Mouse (Mus musculus) embryonic fibroblast, embryonic 13.5 days (primary cell): ENCODE measurements around the gene BC049352. TPM values are rescaled to one million over a fixed set of nuclear protein-coding genes. Genes with fewer than 3 reads are reported as not detected.

Experiments used
- H3K27ac ChIP-seq: 2 replicates; pipeline ENCODE4 v1.5.1; 2012; ENCODE audit warnings: low read length, control low read depth, inconsistent platforms; ENCODE audit not compliant: insufficient read depth
- H3K4me1 ChIP-seq: 2 replicates; pipeline ENCODE4 v1.6.1; 2011; ENCODE audit warnings: low read length; ENCODE audit not compliant: control insufficient read depth, insufficient read depth
- H3K4me3 ChIP-seq: 2 replicates; pipeline ENCODE4 v1.5.1; 2011; ENCODE audit warnings: mild to moderate bottlenecking, control low read depth, low read length; ENCODE audit not compliant: insufficient read depth
- CTCF ChIP-seq: IDR thresholded peaks from 2 replicates; pipeline ENCODE4 v1.5.1; 2011; ENCODE audit warnings: mild to moderate bottlenecking, control low read depth, low read length, moderate library complexity, borderline replicate concordance; ENCODE audit not compliant: insufficient read depth
- POLR2A ChIP-seq: IDR thresholded peaks from 2 replicates; pipeline ENCODE4 v1.6.1; 2011; ENCODE audit warnings: low read depth, mild to moderate bottlenecking, control low read depth, low read length, moderate library complexity
- polyA plus RNA-seq: library from polyadenylated mRNA; stranded (reverse); fragments of >200 nt; gene quantifications from 2 replicates; pipeline ENCODE4 v1.2.4, GENCODE M21; 2011; ENCODE audit warnings: low read depth; ENCODE audit not compliant: missing spikeins, insufficient read length

BC049352 gene
- polyA plus RNA-seq, 1 experiment, result not detected

DNA sequence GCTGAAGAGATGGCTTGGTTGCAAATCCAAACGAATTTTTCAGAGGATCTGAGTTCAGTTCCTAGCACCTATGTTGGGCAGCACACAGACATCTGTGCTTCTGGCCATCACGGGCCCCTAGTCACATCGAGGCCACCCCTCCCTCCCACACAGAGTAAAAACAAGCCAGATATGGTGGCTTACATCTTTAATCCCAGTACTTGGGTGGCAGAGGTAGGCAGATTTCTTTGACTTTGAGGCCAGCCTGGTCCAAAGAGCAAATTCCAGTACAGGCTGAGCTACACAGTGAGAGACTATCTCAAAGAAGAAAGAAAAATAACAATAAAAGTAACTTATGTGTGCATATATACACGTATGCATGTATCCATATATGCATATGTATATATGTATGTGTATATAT, 24.3 kb downstream of the BC049352 start:
- no peaks in the 10 kb centered on the region for H3K4me1 ChIP-seq
- no peak overlapping the region for H3K27ac ChIP-seq
- TF ChIP-seq CTCF (no peak), POLR2A (no peak)
- no peak overlapping the region for H3K4me3 ChIP-seq

DNA sequence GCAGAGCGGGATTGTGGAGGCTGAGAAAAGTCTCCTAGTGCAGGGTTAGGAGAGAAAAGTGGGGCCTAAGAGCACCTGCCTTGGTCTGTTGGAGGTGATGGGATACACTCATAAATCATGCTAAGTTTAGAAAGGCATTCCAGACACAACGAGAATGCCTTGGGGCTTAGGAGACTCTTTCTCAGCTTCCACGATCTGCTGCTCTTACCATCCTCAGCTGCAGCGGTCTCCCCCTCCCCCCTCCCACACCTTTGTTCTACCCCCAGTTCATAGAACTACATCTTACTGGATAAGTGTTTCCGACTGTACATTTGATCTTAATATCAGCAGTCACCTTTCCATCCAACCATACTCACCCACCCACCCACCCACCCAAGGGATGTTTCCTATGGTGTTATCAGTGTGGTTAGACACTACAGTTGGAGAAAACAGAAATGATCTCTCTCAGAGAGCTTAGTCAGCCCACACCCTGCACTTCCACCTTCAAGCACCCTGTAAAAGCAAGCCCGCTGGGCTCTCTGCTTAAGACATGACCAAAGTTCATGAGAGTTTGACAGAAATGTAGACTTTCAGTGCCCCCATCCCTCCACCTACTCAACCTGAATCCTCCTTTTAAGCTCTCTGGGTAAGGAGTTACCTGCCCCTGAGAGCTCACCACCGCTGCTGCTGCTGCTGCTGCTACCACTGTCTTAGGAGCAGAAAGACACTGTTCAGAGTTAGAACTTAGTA, 25.4 kb downstream of the BC049352 start:
- no peak overlapping the region for H3K27ac ChIP-seq
- no peak overlapping the region for H3K4me3 ChIP-seq
- TF ChIP-seq CTCF, result no peak
- no peak for TF ChIP-seq POLR2A
- no peaks in the 10 kb centered on the region for H3K4me1 ChIP-seq

- no peak for TF ChIP-seq CTCF
- no peak for TF ChIP-seq POLR2A
- H3K27ac ChIP-seq, result no peak overlapping the region
- H3K4me3 ChIP-seq, result no peak overlapping the region
- H3K4me1 ChIP-seq, result no peaks in the 10 kb centered on the region
Measured at GRCm38 (mm10) chr9:45212001-45212400, 30.2 kb downstream of the BC049352 start.

- TF ChIP-seq POLR2A, result no peak
- no peak for TF ChIP-seq CTCF
Measured at GRCm38 (mm10) chr9:45215526-45216179, 33.8 kb downstream of the BC049352 start.

DNA sequence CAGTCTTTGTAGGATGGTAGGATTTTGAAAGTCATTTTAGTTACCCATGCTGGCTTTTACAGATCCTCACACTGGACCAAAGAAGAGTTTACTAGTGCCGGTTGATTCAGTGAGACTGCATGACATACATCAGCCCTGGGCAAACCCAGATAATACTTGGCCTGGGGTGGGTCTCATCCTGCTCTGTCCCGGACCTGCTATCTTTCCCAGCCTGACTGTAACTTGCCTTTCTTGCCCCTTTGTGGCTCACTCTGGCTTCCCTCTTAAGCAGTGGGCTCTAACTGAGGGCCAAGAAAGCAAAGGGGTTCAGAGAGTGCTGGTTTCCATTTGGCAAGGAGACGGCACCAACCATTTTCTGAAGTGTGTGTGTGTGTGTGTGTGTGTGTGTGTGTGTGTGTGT, 37.8 kb downstream of the BC049352 start:
- TF ChIP-seq CTCF (no peak), POLR2A (no peak)
- Histone ChIP-seq H3K27ac (no peak overlapping the region), H3K4me1 (no peaks in the 10 kb centered on the region), H3K4me3 (no peak overlapping the region)

More at GRCm38 (mm10) chr9:45215526-45216179, 33.8 kb downstream of the BC049352 start:
- Histone ChIP-seq H3K4me1 (no peaks in the 10 kb centered on the region), H3K4me3 (no peak overlapping the region), H3K27ac (no peak overlapping the region)

DNA sequence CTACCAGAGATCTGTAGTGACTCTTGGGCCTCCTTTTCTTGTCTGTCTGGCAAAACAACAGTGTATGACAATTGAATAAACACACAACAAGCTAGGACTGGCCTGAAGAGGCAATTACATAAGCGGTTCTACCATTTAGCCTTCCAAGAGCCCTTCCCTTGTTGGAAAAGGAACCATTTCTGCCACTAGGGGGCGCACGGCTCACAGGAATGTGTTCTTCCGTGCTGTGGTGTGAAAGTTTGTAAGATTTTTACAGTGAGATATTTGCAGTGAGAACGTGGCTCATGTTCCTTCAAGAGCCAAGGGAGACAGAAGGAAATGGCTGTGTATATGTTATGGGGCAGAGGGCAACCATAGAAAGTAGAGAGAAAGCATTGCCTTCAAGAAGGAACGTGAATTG, 39.8 kb downstream of the BC049352 start:
- Histone ChIP-seq H3K27ac (no peak overlapping the region), H3K4me1 (no peaks in the 10 kb centered on the region), H3K4me3 (no peak overlapping the region)
- TF ChIP-seq CTCF, result peak; percentile 79
- no peak for TF ChIP-seq POLR2A

- Histone ChIP-seq H3K4me1 (no peaks in the 10 kb centered on the region), H3K27ac (no peak overlapping the region), H3K4me3 (no peak overlapping the region)
- TF ChIP-seq CTCF, result no peak
- no peak for TF ChIP-seq POLR2A
Measured at GRCm38 (mm10) chr9:45229359-45229758, 47.6 kb downstream of the BC049352 start.

GRCm38 (mm10) chr9:45235668-45236227, 53.9 kb downstream of the BC049352 start:
- TF ChIP-seq CTCF, result no peak
- TF ChIP-seq POLR2A, result no peak
- Histone ChIP-seq H3K27ac (no peak overlapping the region), H3K4me1 (no peaks in the 10 kb centered on the region), H3K4me3 (no peak overlapping the region)

DNA sequence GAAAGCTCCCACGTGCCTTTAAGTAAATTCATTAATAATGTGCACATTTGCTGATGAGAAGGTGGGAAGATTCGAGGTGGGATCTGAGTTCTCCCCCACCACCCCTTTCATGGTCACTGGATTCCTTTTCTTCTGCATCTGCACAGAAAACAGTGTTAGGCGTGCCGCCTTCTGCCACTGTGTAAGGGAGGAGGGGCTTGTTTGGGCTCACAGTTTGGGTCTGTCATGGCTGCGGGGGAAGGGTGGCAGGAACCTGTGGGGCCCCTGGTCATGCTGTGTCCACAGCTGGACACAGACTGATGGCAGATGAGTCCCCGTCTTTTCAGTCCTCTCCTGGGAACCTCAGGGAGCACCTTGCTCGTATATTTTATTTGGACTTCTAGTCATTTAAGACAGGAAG, 54.9 kb downstream of the BC049352 start:
- Histone ChIP-seq H3K27ac (no peak overlapping the region), H3K4me3 (no peak overlapping the region), H3K4me1 (no peaks in the 10 kb centered on the region)
- TF ChIP-seq CTCF (no peak), POLR2A (no peak)

- H3K27ac ChIP-seq, result no peak overlapping the region
- TF ChIP-seq POLR2A (no peak), CTCF (no peak)
- no peaks in the 10 kb centered on the region for H3K4me1 ChIP-seq
- no peak overlapping the region for H3K4me3 ChIP-seq
Measured at GRCm38 (mm10) chr9:45241397-45241796, 59.6 kb downstream of the BC049352 start.
